Mouse (Mus musculus): Measurements from ENCODE around the gene Ric8a.

GRCm38 (mm10) chr7:140855860-140856784 lies 635 bp upstream of the Ric8a start, which contains the start of gene Gm45785:
- no peak for TF ChIP-seq POLR2A (IDR thresholded peaks at IDR 0.05; ENCODE audit: low read depth, low read length)
- TF ChIP-seq CTCF (conservative IDR thresholded peaks at IDR 0.05; ENCODE audit: insufficient read depth, insufficient read length, low read depth, low read length) = no peak
